Mouse (Mus musculus): Measurements from ENCODE around the gene Acvrl1.

The Acvrl1 gene

DNA sequence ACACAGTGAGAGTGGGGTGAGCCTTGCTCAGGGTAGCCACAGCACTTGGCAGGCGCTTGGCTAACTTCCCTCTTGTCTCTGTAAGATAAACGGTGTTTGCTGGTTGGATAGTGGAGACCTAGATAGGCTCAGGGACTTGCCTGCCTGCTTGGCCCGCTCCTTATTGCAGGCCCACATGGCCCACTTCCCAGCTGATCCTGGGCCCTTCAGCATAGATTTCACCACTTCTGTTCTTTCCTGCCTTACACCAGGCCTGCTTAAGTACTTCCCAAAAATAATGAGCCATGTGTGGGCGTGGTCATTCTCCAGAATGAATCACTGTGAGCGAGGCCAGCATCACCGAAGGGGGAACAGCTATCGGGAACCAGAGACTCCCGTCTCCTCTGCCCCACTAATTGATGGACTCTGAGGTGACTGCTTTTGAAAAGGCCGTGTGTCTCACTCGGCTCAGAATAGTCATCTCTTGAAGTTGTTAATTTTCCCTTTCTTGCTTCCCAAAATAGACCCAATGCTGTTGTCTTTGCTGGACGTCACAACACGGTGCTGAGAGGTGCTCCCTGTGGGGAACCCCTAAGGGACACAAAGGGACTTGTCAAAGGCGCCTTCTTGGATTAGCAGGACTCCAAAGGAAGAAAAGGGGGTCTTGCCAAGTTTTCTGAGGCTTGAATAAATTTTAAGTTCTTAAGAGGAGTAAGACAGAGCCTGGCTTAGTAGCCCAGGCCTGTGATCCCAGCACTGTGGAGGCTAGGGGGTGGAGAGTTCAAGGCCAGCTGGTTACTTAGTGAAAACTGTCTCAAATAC, 63.3 kb downstream of the Acvrl1 start:
- no peak for DNase-seq (ENCODE audit: low spot score in 2 of 2)

DNA sequence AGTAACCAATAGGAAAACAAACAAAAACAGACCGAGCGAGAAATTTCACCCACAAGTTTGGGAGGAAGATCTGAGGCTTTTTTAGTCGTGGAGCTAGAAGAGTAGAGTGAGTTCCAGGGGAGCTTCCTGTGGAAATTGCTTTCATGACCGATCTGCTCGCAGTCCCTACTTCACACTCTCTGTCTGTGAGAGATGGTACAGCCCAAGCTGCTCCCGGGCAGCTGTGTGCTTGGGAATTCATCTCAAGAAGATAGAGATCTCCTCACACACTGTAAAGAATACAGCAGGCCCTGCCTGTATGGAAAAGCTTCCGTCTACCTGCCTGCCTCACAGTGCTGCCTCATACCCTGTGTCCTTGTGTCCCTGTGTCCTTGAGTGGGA, 63.9 kb downstream of the Acvrl1 start:
- DNase-seq (ENCODE audit: low spot score in 2 of 2): no peak

DNA sequence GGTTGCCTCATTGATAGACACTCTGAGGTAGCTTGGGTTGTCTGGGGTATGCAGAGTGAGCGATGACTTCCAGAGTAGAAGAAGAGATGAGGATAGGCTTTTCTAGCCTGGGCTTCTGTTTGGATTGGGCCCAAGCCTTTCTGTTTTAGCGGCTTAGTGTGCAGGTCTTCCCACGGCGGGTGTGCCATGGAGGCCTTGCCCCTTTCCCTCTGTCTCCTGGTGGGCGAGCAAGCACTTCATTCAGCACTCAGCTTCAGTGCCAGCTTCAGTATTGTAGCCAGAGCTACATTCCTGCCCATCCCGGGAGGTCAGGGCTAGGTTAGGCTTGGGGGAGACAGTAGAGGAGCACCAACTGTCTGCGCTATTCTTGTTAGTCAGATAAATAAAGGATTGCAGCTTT, 64.3 kb downstream of the Acvrl1 start:
- no peak for DNase-seq (ENCODE audit: low spot score in 2 of 2)

DNA sequence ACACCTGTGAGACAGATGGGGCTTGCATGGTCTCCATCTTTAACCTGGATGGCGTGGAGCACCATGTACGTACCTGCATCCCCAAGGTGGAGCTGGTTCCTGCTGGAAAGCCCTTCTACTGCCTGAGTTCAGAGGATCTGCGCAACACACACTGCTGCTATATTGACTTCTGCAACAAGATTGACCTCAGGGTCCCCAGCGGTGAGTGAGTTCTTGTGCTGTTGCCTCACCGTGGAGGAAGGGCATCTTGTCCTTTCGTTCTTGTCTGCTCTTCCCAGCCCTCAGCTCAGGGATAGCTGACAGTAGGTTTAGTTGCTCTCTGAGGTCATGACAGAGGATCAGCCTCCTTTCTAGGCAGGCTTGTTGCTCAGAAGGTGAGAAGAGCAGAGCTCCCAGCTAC, 65.6 kb downstream of the Acvrl1 start:
- no peak for DNase-seq (ENCODE audit: low spot score in 2 of 2)

All from spleen, postnatal 14 days (tissue).